Comparison of ENCODE assay signal across 13 mouse cellular contexts in genomic region chr1:151689561-151689960, GRCm38 (mm10).
A peak's percentile ranks its signal among the peaks of the same experiment; 100 is the strongest.
DNase-seq lines count a peak whose midpoint lies in the region; ATAC-seq and TF ChIP-seq lines count a peak whose summit lies in the region.
"Had no signal": no experiment of that assay in that cellular context is flagged by ENCODE, and none has a peak within 500 bp of the region (broad histone marks: within the 10 kb centered on the region; RNA-seq: fewer than 3 reads in every experiment).

No protein-coding gene starts in this region.

- peak; percentile 56 for ATAC-seq in inflammation-experienced regulatory T-cells, adult 6 months
- ATAC-seq: forebrain, embryonic 14.5 days had no signal

- no peaks in the 10 kb centered on the region for H3K9me3 ChIP-seq in heart, embryonic 10.5 days
- H3K9me3 ChIP-seq: hindbrain, embryonic 13.5 days; midbrain, embryonic 10.5 days had no signal

- intact Hi-C loops in heart, postnatal 14 days (cut with DNase I) = no loop called here

- no peaks in the 10 kb centered on the region for H3K79me2 ChIP-seq in myocyte (ENCODE audit: control insufficient read depth, insufficient read depth)

- no peaks in the 10 kb centered on the region for H3K36me3 ChIP-seq in heart, embryonic 10.5 days
- no peaks in the 10 kb centered on the region for H3K36me3 ChIP-seq in myocyte (ENCODE audit: control insufficient read depth, insufficient read depth)
- H3K36me3 ChIP-seq: hindbrain, embryonic 13.5 days; midbrain, embryonic 10.5 days had no signal

- DNase-seq in heart, embryonic 10.5 days (ENCODE audit: low spot score) = no peak
- DNase-seq in heart, postnatal 14 days = no peak
- peak; percentile 16 for DNase-seq in CD4-positive helper T cell, adult 2 months (ENCODE audit: low read depth, low spot score)
- no peak for DNase-seq in urinary bladder, postnatal 36 days (ENCODE audit: low spot score in 2 of 2)
- DNase-seq in heart, adult 8-10 months (ENCODE audit: low spot score) = no peak
- DNase-seq in retina, embryonic 14.5 days (ENCODE audit: low spot score) = no peak
- DNase-seq: heart, adult 2 months; right cerebral cortex, postnatal 25 days had no signal

- H3K4me1 ChIP-seq in heart, embryonic 10.5 days = peaks cover 20% of the 10 kb centered on the region

- no peak for TF ChIP-seq POLR2A in myocyte (IDR thresholded peaks at IDR 0.05; ENCODE audit: insufficient read length, low read depth)

- H3K27ac ChIP-seq in heart, embryonic 10.5 days = 0 out of 2 replicates have a peak overlapping the region, but pooled peaks have one; percentile 10
- H3K27ac ChIP-seq: heart, adult 2 months; hindbrain, embryonic 13.5 days; midbrain, embryonic 10.5 days had no signal

- H3K4me3 ChIP-seq in heart, embryonic 10.5 days = no peak overlapping the region
- H3K4me3 ChIP-seq in myocyte = no peak overlapping the region
- H3K4me3 ChIP-seq: heart, adult 2 months; hindbrain, embryonic 13.5 days; midbrain, embryonic 10.5 days had no signal

- H3K4me2 ChIP-seq in myocyte (ENCODE audit: low read depth) = peak overlapping the region; percentile 35
- H3K4me2 ChIP-seq: hindbrain, embryonic 13.5 days had no signal

- WGBS in heart, embryonic 10.5 days = 79% methylated on average over 8 of the region's 8 CpGs

- H3ac ChIP-seq in myocyte (ENCODE audit: control insufficient read depth, insufficient read length) = no peak overlapping the region

- H3K27me3 ChIP-seq in heart, embryonic 10.5 days (ENCODE audit: insufficient read depth, poor library complexity, severe bottlenecking) = no peaks in the 10 kb centered on the region
- no peaks in the 10 kb centered on the region for H3K27me3 ChIP-seq in myocyte (ENCODE audit: control insufficient read depth, insufficient read depth, insufficient read length)
- H3K27me3 ChIP-seq: hindbrain, embryonic 13.5 days had no signal

TF ChIP-seq in myocyte, 11 proteins besides CTCF, POLR2A, EP300 and RAD21:
- TF ChIP-seq CEBPB (IDR thresholded peaks at IDR 0.05; ENCODE audit: insufficient read depth, poor library complexity, severe bottlenecking) = 0 out of 2 replicates have a peak, but pooled peaks have one; percentile 43
- no peak for TF ChIP-seq REST (IDR thresholded peaks at IDR 0.05; ENCODE audit: insufficient read depth, insufficient read length)
- no peak for TF ChIP-seq MAX (IDR thresholded peaks at IDR 0.05; ENCODE audit: low read depth)
